Mouse (Mus musculus): ENCODE measurements around the gene Nsun2. TPM values are rescaled to one million over a fixed set of nuclear protein-coding genes. Genes with fewer than 3 reads are reported as not detected.

The Nsun2 gene
- polyA plus RNA-seq, 1 experiment = 28.7 TPM

DNA sequence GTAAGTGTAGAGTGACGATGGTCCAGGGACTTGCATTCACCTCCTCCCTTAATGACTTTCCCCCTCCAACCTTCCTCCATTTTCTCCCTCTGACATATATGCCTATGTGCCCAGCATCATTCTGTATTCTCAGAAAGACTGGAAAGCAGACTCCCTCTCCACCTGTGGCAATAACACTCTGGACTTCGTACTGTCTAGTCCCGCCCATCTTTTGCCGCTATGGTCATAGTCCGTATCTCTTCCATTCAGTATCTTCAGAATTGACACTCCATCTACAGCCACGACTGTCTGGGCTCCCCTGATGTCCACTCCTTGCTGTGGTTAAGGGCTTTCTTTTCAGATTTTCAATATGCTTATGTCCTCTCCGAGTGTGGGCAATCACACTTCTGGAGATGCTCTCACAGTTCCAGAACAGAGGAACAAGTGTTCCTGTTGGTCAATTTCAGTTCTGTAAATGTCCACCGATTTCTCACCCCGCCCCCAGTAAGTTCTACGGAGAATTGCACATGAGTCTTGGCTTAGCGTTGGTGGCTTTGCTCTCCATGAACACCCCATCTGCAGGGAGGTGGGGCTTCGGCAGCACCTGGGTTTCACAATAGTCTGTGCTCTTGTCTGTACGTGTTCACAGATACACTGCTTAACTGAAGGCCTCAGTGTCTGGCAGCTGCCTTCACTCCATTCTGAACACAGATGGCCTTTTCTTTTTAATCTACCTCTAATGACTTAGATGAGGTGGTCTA lies 111.1 kb downstream of the Nsun2 start:
- Histone ChIP-seq H3K4me1 (ENCODE audit: control insufficient read depth, insufficient read depth, low read length) (no peaks in the 10 kb centered on the region), H3K4me3 (replicated peaks; ENCODE audit: extremely low read depth, low read depth, low read length) (no peak overlapping the region)
- 73% methylated on average over 13 of the region's 13 CpGs for WGBS
- TF ChIP-seq POLR2A (IDR thresholded peaks at IDR 0.05; ENCODE audit: borderline replicate concordance, extremely low read depth, low read depth, low read length) (no peak), CTCF (IDR thresholded peaks at IDR 0.05; ENCODE audit: insufficient read depth, low read length) (no peak)
- no peak for DNase-seq

DNA sequence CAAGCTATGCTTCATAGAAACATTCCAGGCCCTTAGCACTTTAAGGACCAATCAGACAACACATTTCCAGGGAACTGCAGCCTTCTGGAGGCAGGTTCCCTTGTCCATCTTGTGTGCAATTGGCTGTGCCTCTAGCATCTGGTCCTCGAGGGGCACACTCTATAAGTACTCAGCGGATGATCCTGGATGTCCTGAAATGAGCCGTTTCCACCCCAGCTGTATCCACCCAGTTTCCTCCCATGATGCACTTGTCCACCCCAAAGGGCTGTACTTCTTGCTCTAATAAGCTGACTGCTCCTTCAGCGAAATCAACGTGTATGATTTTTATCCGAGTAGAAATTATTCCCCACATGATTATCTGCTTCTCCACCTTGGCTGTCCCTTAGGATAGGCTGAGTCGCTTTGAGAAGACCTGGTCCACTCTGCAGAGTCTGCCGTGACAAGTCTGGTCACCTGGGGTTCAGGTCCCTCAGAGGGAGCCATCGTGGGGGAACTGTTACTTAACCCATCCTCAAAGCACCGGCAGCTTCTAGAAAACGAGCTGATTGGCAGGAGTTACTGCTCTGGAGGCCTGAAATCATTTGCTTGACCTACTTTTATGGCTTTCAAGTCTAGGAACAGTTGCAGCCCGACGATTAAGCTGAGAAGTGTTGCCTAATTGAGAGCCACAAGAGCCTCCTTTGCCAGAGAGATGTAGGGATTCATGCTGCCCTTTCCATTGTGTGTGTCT lies 112.3 kb downstream of the Nsun2 start:
- Histone ChIP-seq H3K4me3 (replicated peaks; ENCODE audit: extremely low read depth, low read depth, low read length) (no peak overlapping the region), H3K4me1 (ENCODE audit: control insufficient read depth, insufficient read depth, low read length) (no peaks in the 10 kb centered on the region)
- TF ChIP-seq CTCF (IDR thresholded peaks at IDR 0.05; ENCODE audit: insufficient read depth, low read length) = no peak
- no peak for TF ChIP-seq POLR2A (IDR thresholded peaks at IDR 0.05; ENCODE audit: borderline replicate concordance, extremely low read depth, low read depth, low read length)
- WGBS = 63% methylated on average over 13 of the region's 13 CpGs
- no peak for DNase-seq

DNA sequence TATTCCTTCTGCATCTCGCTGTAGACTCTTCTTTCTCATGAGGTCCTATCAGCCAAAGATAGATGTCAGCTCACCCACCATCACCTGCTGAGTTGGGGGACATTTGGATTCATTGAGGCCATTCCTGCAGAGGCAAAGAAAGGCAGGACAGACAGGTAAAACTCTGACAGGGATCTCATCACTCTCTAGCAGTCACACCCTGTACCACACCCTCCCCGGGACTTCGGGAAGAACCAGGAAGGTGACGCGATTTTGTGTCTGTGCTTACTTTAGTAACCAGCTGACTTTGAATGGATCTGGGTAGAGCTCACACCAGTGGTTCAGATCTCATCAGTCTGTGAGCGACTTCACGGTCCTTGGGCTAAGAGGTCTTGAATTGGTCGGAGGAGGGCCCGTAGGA lies 112.9 kb downstream of the Nsun2 start:
- TF ChIP-seq CTCF (IDR thresholded peaks at IDR 0.05; ENCODE audit: insufficient read depth, low read length) (no peak), POLR2A (IDR thresholded peaks at IDR 0.05; ENCODE audit: borderline replicate concordance, extremely low read depth, low read depth, low read length) (no peak)
- DNase-seq = no peak
- WGBS = 80% methylated on average over 9 of the region's 9 CpGs
- no peak overlapping the region for H3K4me3 ChIP-seq (replicated peaks; ENCODE audit: extremely low read depth, low read depth, low read length)
- H3K4me1 ChIP-seq (ENCODE audit: control insufficient read depth, insufficient read depth, low read length) = no peaks in the 10 kb centered on the region

DNA sequence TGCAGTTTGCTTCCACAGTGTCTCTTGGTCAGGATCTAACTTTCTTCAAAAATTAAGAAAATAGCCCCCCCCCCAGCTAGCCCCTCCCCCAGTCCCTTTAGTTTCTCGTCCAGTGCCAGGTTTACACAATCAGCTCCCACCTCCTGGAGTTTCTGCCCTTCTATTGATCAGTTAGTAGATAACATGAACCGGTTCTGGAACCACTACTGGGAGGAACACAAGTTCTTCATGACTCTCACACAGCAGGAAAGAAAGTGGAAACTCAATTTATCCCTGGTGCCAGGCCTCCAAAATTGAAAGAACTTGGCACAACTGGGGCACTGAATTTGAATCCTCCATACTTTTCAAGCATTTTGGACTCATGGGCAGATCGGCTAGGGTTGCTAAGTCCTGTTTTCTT lies 121.0 kb downstream of the Nsun2 start:
- no peak overlapping the region for H3K4me3 ChIP-seq (replicated peaks; ENCODE audit: extremely low read depth, low read depth, low read length)
- TF ChIP-seq CTCF (IDR thresholded peaks at IDR 0.05; ENCODE audit: insufficient read depth, low read length) (no peak), POLR2A (IDR thresholded peaks at IDR 0.05; ENCODE audit: borderline replicate concordance, extremely low read depth, low read depth, low read length) (no peak)
- 52% methylated on average over 3 of the region's 3 CpGs for WGBS
- no peak for DNase-seq
- H3K4me1 ChIP-seq (ENCODE audit: control insufficient read depth, insufficient read depth, low read length) = no peaks in the 10 kb centered on the region

DNA sequence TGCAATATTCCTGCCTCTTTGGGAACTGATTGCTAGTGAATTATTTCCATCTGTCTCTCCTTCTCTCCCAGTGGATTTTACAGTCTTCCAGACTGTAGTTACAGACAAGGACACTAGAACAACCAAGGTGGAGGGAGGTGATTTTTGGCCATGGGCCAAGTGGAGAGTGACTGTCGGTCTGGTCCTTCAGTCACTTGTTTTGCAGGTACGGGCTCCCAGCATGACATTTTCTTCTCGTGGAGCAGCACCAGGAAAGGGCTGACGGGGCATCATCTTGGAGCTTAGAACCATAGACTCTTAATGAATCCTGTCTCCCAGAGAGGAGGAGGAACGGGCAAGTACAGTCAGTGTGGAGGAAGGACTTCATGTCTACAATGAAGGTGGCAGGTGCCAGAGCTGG lies 138.6 kb downstream of the Nsun2 start:
- TF ChIP-seq POLR2A (IDR thresholded peaks at IDR 0.05; ENCODE audit: borderline replicate concordance, extremely low read depth, low read depth, low read length) (no peak), CTCF (IDR thresholded peaks at IDR 0.05; ENCODE audit: insufficient read depth, low read length) (no peak)
- no peak for DNase-seq
- Histone ChIP-seq H3K4me3 (replicated peaks; ENCODE audit: extremely low read depth, low read depth, low read length) (no peak overlapping the region), H3K4me1 (ENCODE audit: control insufficient read depth, insufficient read depth, low read length) (no peaks in the 10 kb centered on the region)
- whole genome bisulfite sequencing = 79% methylated on average over 5 of the region's 5 CpGs

DNA sequence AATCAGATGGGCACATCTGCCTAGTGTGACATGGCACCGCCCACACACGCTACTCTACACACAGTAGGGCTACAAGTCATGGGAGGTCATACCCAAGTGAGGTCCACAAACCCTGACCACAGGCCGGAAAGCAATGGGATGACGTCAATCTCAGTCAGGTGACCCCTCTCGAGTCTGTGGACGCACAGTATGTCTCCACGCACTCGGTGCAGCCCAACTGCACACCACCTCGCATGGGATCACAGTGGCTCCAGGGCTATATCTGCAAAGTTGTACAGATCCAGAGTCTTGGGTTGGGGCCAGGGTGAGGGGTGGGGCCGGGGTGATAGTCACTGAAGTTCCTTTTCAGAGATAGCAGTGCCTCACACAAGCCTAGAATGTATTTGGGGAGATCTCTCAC lies 139.0 kb downstream of the Nsun2 start:
- TF ChIP-seq POLR2A (IDR thresholded peaks at IDR 0.05; ENCODE audit: borderline replicate concordance, extremely low read depth, low read depth, low read length) (no peak), CTCF (IDR thresholded peaks at IDR 0.05; ENCODE audit: insufficient read depth, low read length) (no peak)
- no peak for DNase-seq
- Histone ChIP-seq H3K4me3 (replicated peaks; ENCODE audit: extremely low read depth, low read depth, low read length) (no peak overlapping the region), H3K4me1 (ENCODE audit: control insufficient read depth, insufficient read depth, low read length) (no peaks in the 10 kb centered on the region)
- 89% methylated on average over 10 of the region's 10 CpGs for WGBS

DNA sequence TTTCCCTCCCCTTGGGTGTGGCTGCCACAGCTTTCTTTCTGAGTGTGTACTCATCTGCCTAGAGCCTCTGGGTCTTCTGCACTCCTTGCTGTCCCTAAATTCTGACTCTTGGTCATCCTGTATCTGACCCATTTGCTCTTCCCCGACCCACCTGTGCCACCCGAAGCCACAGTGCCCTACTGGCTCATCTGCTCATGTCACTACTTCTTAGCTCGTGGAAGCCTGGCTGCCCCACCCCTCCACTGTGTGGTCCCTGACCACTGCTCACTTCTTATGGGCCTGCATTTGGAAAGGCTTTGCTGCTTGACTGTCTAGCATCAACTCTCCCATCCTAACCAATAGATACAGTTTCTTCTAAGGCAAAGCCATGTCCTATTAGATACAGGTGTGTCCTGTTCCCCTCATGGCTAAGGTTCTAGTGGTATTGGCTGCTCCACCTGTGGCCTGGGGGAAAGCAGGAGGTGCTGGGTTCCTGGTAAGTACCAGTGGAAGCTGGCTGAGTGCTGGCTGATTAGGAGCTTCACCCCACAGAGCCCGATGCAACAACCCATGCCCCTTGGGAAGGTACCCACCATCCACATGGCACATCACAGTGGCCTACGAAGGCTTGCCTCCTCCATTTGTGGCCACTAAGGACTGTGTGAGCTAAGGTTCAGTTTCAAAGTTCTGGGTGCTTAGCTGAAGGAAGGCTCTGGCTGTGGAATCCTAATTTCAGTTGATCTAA lies 139.8 kb downstream of the Nsun2 start:
- no peak for DNase-seq
- Histone ChIP-seq H3K4me3 (replicated peaks; ENCODE audit: extremely low read depth, low read depth, low read length) (no peak overlapping the region), H3K4me1 (ENCODE audit: control insufficient read depth, insufficient read depth, low read length) (no peaks in the 10 kb centered on the region)
- no peak for TF ChIP-seq CTCF (IDR thresholded peaks at IDR 0.05; ENCODE audit: insufficient read depth, low read length)
- no peak for TF ChIP-seq POLR2A (IDR thresholded peaks at IDR 0.05; ENCODE audit: borderline replicate concordance, extremely low read depth, low read depth, low read length)
- WGBS = 74% methylated on average over 5 of the region's 5 CpGs

DNA sequence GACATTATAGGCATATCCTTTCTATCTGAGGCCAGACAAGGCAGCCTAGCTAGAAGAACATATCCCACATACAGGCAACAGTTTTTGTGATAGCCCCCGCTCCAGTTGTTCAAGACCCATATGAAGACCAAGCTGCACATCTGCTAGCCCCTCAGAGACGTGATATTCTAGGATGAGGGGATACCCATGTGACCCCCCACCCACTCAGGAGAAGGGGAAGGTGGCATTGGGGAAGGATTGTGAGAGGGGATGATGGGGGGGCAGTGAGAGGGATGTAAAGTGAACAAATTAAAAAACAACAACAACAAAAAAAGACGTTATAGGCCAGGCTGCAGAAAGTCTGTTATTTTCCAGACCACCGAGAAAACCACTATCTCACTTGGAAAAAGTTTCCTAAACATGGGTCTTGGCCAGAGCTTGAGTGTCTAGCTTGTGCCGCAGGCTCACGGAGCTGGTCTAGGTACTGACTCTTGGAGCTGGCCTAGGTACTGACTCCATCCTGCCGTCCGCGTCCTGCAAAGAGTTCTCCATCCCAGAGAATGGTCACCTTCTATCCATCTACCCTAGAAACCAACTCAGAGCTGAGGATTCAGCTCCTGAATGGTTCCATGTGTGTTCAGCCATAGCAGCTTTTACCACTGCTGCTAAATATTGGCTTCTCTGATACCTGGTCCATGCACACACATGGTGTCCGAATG lies 140.5 kb downstream of the Nsun2 start:
- no peaks in the 10 kb centered on the region for H3K4me1 ChIP-seq (ENCODE audit: control insufficient read depth, insufficient read depth, low read length)
- no peak for TF ChIP-seq CTCF (IDR thresholded peaks at IDR 0.05; ENCODE audit: insufficient read depth, low read length)
- no peak for TF ChIP-seq POLR2A (IDR thresholded peaks at IDR 0.05; ENCODE audit: borderline replicate concordance, extremely low read depth, low read depth, low read length)
- H3K4me3 ChIP-seq (replicated peaks; ENCODE audit: extremely low read depth, low read depth, low read length) = no peak overlapping the region
- WGBS = 50% methylated on average over 10 of the region's 10 CpGs
- no peak for DNase-seq

Other genes starting within 250 kb of the Nsun2 start
- 12.0 and 12.5 TPM in 2 replicates for gene Tent4a, start 871 bp downstream of the Nsun2 start, polyA plus RNA-seq (2012; rRNA removed)
- gene Srd5a1, start 77.7 kb downstream of the Nsun2 start, polyA plus RNA-seq (2012; rRNA removed) = 1.8 and 3.4 TPM in 2 replicates
- 0.45 and 0.77 TPM in 2 replicates for gene Ube2ql1, start 206.1 kb downstream of the Nsun2 start, polyA plus RNA-seq (2012; rRNA removed)

Data from lung, adult 2 months (tissue).